ENCODE assay signal across 1 mouse cellular context in the genomic region with DNA sequence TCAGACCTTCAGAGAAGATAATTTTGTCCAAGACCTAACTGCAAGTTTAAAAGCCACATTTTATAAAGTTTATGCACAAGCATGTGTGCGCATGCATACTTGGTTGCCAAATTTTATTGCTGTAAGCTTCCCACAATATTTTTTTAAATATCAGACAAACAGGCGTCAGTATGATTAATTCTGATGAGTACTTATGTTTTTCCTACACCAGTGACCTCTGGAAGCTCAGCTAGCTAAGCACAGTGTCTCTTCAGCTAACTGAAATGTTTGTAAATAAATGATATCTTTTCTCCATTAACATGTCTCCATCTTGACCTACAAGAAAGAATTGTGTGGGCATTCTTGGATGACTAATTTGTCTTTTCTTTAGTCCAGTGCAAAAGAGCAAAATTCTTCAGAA.
TF ChIP-seq lines count a peak whose summit lies in the region.

No protein-coding gene starts in this region.

TF ChIP-seq in CH12.LX, 34 proteins besides CTCF, POLR2A, EP300 and RAD21 (continued from another document):
- TF ChIP-seq CHD1 (IDR thresholded peaks at IDR 0.05; ENCODE audit: low read depth, low read length) (no peak), MEF2A (IDR thresholded peaks at IDR 0.05; ENCODE audit: borderline replicate concordance, low read depth, low read length) (no peak), KAT2A (IDR thresholded peaks at IDR 0.05; ENCODE audit: insufficient replicate concordance, low read length) (no peak), TBP (conservative IDR thresholded peaks at IDR 0.05; ENCODE audit: low read depth, low read length) (no peak), MAZ (IDR thresholded peaks at IDR 0.05; ENCODE audit: low read depth, low read length) (no peak), CHD2 (IDR thresholded peaks at IDR 0.05; ENCODE audit: low read length) (no peak)
